9 mouse cellular contexts compared by ENCODE assay signal in genomic region chr14:37355968-37356704, GRCm38 (mm10).
DNase-seq lines count a peak whose midpoint lies in the region; ATAC-seq and TF ChIP-seq lines count a peak whose summit lies in the region.
"Had no signal": no experiment of that assay in that cellular context is flagged by ENCODE, and none has a peak within 500 bp of the region (broad histone marks: within the 10 kb centered on the region; RNA-seq: fewer than 3 reads in every experiment).

No protein-coding gene starts in this region.

- no peak overlapping the region for H3K9ac ChIP-seq in forebrain, postnatal 0 days
- H3K9ac ChIP-seq in intestine, postnatal 0 days (ENCODE audit: low read depth, low read length), result no peak overlapping the region
- no peak overlapping the region for H3K9ac ChIP-seq in midbrain, embryonic 15.5 days
- H3K9ac ChIP-seq: liver, embryonic 15.5 days had no signal

- TF ChIP-seq CTCF in forebrain, postnatal 0 days (IDR thresholded peaks at IDR 0.05; ENCODE audit: low read depth), result peak; percentile 81
- peak; percentile 66 for TF ChIP-seq CTCF in intestine, postnatal 0 days (IDR thresholded peaks at IDR 0.05; ENCODE audit: low read depth)

- no peak overlapping the region for H3K4me3 ChIP-seq in forebrain, postnatal 0 days (ENCODE audit: low read depth, low read length)
- H3K4me3 ChIP-seq in intestine, postnatal 0 days (ENCODE audit: low read depth, low read length), result no peak overlapping the region
- H3K4me3 ChIP-seq in midbrain, embryonic 15.5 days, result no peak overlapping the region
- H3K4me3 ChIP-seq: liver, embryonic 15.5 days had no signal

- WGBS in forebrain, postnatal 0 days, result 17% methylated on average over 9 of the region's 9 CpGs
- WGBS in intestine, postnatal 0 days, result 43% methylated on average over 9 of the region's 9 CpGs
- WGBS in midbrain, embryonic 15.5 days, result 20% methylated on average over 9 of the region's 9 CpGs

- H3K27ac ChIP-seq in forebrain, postnatal 0 days (ENCODE audit: low read depth, low read length), result no peak overlapping the region
- no peak overlapping the region for H3K27ac ChIP-seq in intestine, postnatal 0 days (ENCODE audit: low read depth, low read length)
- no peak overlapping the region for H3K27ac ChIP-seq in midbrain, embryonic 15.5 days
- H3K27ac ChIP-seq: liver, embryonic 15.5 days had no signal

- H3K4me1 ChIP-seq in forebrain, postnatal 0 days (ENCODE audit: insufficient read depth), result no peaks in the 10 kb centered on the region
- H3K4me1 ChIP-seq in intestine, postnatal 0 days (replicated peaks; ENCODE audit: control insufficient read depth, insufficient read depth, low read length), result no peaks in the 10 kb centered on the region
- H3K4me1 ChIP-seq in midbrain, embryonic 15.5 days, result no peaks in the 10 kb centered on the region
- H3K4me1 ChIP-seq: liver, embryonic 15.5 days had no signal

- no peaks in the 10 kb centered on the region for H3K27me3 ChIP-seq in forebrain, postnatal 0 days (ENCODE audit: insufficient read depth, low read length)
- H3K27me3 ChIP-seq in intestine, postnatal 0 days (replicated peaks; ENCODE audit: control insufficient read depth, insufficient read depth, low read length), result no peaks in the 10 kb centered on the region
- no peaks in the 10 kb centered on the region for H3K27me3 ChIP-seq in midbrain, embryonic 15.5 days (replicated peaks)
- H3K27me3 ChIP-seq: liver, embryonic 15.5 days had no signal

- peak; percentile 93 for ATAC-seq in forebrain, postnatal 0 days
- no peak for ATAC-seq in intestine, postnatal 0 days
- ATAC-seq in midbrain, embryonic 15.5 days (replicated peaks), result peak; percentile 96

- no peak overlapping the region for H3K4me2 ChIP-seq in forebrain, postnatal 0 days (ENCODE audit: low read depth)
- no peak overlapping the region for H3K4me2 ChIP-seq in intestine, postnatal 0 days (replicated peaks; ENCODE audit: low read depth)
- H3K4me2 ChIP-seq in midbrain, embryonic 15.5 days, result no peak overlapping the region
- H3K4me2 ChIP-seq: liver, embryonic 15.5 days had no signal

- peak; percentile 15 for DNase-seq in gastrocnemius, postnatal 10 days
- no peak for DNase-seq in gastrocnemius, postnatal 25 days
- DNase-seq in cerebellum, adult 18-20 months, result peak; percentile 55 to 63
- DNase-seq in forebrain, postnatal 0 days, result peak; percentile 85
- peak; percentile 18 to 90 for DNase-seq in left cerebral cortex, adult 9 months (ENCODE audit: low spot score in 2 of 2)
- DNase-seq in testis, postnatal 10 days (ENCODE audit: low spot score), result peak; percentile 82

- no peaks in the 10 kb centered on the region for H3K9me3 ChIP-seq in forebrain, postnatal 0 days (ENCODE audit: low read length)
- H3K9me3 ChIP-seq in intestine, postnatal 0 days (ENCODE audit: control insufficient read depth), result no peaks in the 10 kb centered on the region
- no peaks in the 10 kb centered on the region for H3K9me3 ChIP-seq in midbrain, embryonic 15.5 days
- H3K9me3 ChIP-seq: liver, embryonic 15.5 days had no signal

- H3K36me3 ChIP-seq in forebrain, postnatal 0 days (ENCODE audit: insufficient read depth), result no peaks in the 10 kb centered on the region
- no peaks in the 10 kb centered on the region for H3K36me3 ChIP-seq in intestine, postnatal 0 days (ENCODE audit: control insufficient read depth, insufficient read depth)
- H3K36me3 ChIP-seq in midbrain, embryonic 15.5 days (replicated peaks), result no peaks in the 10 kb centered on the region
- H3K36me3 ChIP-seq: liver, embryonic 15.5 days had no signal
